Mouse (Mus musculus) left cerebral cortex, postnatal 10 days (tissue): ENCODE data around the gene Il17rc. TPM values are rescaled to one million over a fixed set of nuclear protein-coding genes. Genes with fewer than 3 reads are reported as not detected.

Experiments used
- DNase-seq, 2 experiments: peaks; one replicate each; pipeline ENCODE4 v3.0.0; 2021 to 2022; ENCODE audit warnings: low spot score in 2 of 2, mixed read lengths in 1 of 2; ENCODE audit errors: extremely low spot score in 1 of 2
- intact Hi-C: fragments of 180-260 bp; cut with DNase I; formaldehyde crosslinking; loops from one replicate; pipeline ENCODE4 v1.15.1; 2025
- microRNA-seq: library from miRNA; unstranded; fragments of <30 nt; microRNA quantifications from one replicate; pipeline ENCODE4 v1.2.0, GENCODE M21; 2022
- total RNA-seq, 2 experiments: library from RNA; stranded (reverse); gene quantifications; 2 replicates each; pipeline ENCODE4 v1.2.3; 2021

Gene Il17rc
- total RNA-seq, 2 experiments from 2014 or later = 2.5 to 3.2 TPM

GRCm38 (mm10) chr6:113530932-113531839 lies 60.0 kb downstream of the Il17rc start, which contains the start of the genes Emc3 and Fancd2:
Gene Emc3, minus strand, starts transcription at chr6:113531652.
Gene Fancd2, plus strand, starts transcription at chr6:113531682.
- peak; percentile 91 to 92 for DNase-seq
- intact Hi-C loops = no loop called here

GRCm38 (mm10) chr6:113531840-113532404 lies 60.7 kb downstream of the Il17rc start:
- intact Hi-C loops = no loop called here

More at GRCm38 (mm10) chr6:113531840-113532404, 60.7 kb downstream of the Il17rc start:
- no peak for DNase-seq

Small RNAs within 50 kb of the gene (microRNA-seq; reads per million reads assigned to microRNA genes)
- gene Gm23365 (not detected), gene Gm24387 (not detected)

Other genes with a start within 250 kb of the Il17rc start
- 10 to 100 TPM; 24.8 to 26.2 TPM for gene Mtmr14, start 233.6 kb upstream of the Il17rc start, total RNA-seq
- gene Cpne9, start 189.1 kb upstream of the Il17rc start, total RNA-seq = 10 to 100 TPM; 21.0 to 22.3 TPM
- 10 to 100 TPM; 24.7 TPM for gene Brpf1, start 164.3 kb upstream of the Il17rc start, total RNA-seq
- gene Ogg1, start 144.5 kb upstream of the Il17rc start, total RNA-seq = 1 to 10 TPM; 5.5 to 6.4 TPM
- 100 to 1,000 TPM; 107 to 112 TPM for gene Camk1, start 127.4 kb upstream of the Il17rc start, total RNA-seq
- 10 to 100 TPM; 50.5 to 52.5 TPM for gene Tada3, start 93.5 kb upstream of the Il17rc start, total RNA-seq
- 100 to 1,000 TPM; 318 to 324 TPM for gene Arpc4, start 93.3 kb upstream of the Il17rc start, total RNA-seq
- gene Ttll3, start 82.2 kb upstream of the Il17rc start, total RNA-seq = 1 to 10 TPM; 6.1 to 8.1 TPM
- gene Rpusd3, start 52.1 kb upstream of the Il17rc start, total RNA-seq = 10 to 100 TPM; 15.8 to 19.8 TPM
- not detected for gene Cidec, start 35.7 kb upstream of the Il17rc start, total RNA-seq
- gene Jagn1, start 28.9 kb upstream of the Il17rc start, total RNA-seq = 10 to 100 TPM; 42.7 to 44.8 TPM
- under 1 TPM; 0.55 to 0.66 TPM for gene Il17re, start 12.9 kb upstream of the Il17rc start, total RNA-seq
- gene Creld1, start 11.9 kb downstream of the Il17rc start, total RNA-seq = 10 to 100 TPM; 87.4 to 88.4 TPM
- 10 to 100 TPM; 34.1 to 36.0 TPM for gene Prrt3, start 30.5 kb downstream of the Il17rc start, total RNA-seq
- 10 to 100 TPM; 78.8 to 79.2 TPM for gene Emc3, start 60.2 kb downstream of the Il17rc start, total RNA-seq
- gene Fancd2, start 60.3 kb downstream of the Il17rc start, total RNA-seq = 1 to 10 TPM; 3.3 to 3.6 TPM
- gene Fancd2os, start 129.3 kb downstream of the Il17rc start, total RNA-seq = not detected
- 100 to 1,000 TPM; 210 to 211 TPM for gene Brk1, start 133.3 kb downstream of the Il17rc start, total RNA-seq
- gene Vhl, start 152.5 kb downstream of the Il17rc start, total RNA-seq = 10 to 100 TPM; 45.1 to 49.9 TPM
- gene Irak2, start 167.0 kb downstream of the Il17rc start, total RNA-seq = 10 to 100 TPM; 13.0 to 14.2 TPM
- 10 to 100 TPM; 79.2 to 90.2 TPM for gene Tatdn2, start 225.6 kb downstream of the Il17rc start, total RNA-seq
- gene Ghrl, start 248.5 kb downstream of the Il17rc start, total RNA-seq = not detected